Mouse (Mus musculus) lung, adult 2 months (tissue): Measurements from ENCODE around the gene Ephb1. TPM values are rescaled to one million over a fixed set of nuclear protein-coding genes. Genes with fewer than 3 reads are reported as not detected.

Experiments used
- DNase-seq: peaks from one replicate; pipeline ENCODE4 v3.0.0; 2022
- H3K4me1 ChIP-seq: fragments of 200-500 bp; 2 replicates; pipeline ENCODE4 v1.6.1; 2011; ENCODE audit warnings: low read length; ENCODE audit not compliant: control insufficient read depth, insufficient read depth
- H3K4me3 ChIP-seq: fragments of 200-500 bp; replicated peaks from 2 replicates; pipeline ENCODE3; 2011; ENCODE audit warnings: low read depth, mild to moderate bottlenecking, control low read depth, low read length; ENCODE audit errors: extremely low read depth
- CTCF ChIP-seq: fragments of 200-500 bp; IDR thresholded peaks from 2 replicates; pipeline ENCODE4 v1.5.1; 2011; ENCODE audit warnings: mild to moderate bottlenecking, low read length, control low read depth; ENCODE audit not compliant: insufficient read depth
- POLR2A ChIP-seq: fragments of 200-500 bp; IDR thresholded peaks from 2 replicates; pipeline ENCODE4 v1.6.1; 2011; ENCODE audit warnings: low read depth, mild to moderate bottlenecking, control low read depth, low read length, borderline replicate concordance; ENCODE audit errors: extremely low read depth
- WGBS: fragments of 180-500 bp; shearing (Covaris S2); methylation state at CpG from one replicate; pipeline ENCODE4 v1.1.7; 2018; 5-methylcytosine and 5-hydroxymethylcytosine counted together
- polyA plus RNA-seq: library from polyadenylated mRNA; depleted of rRNA; stranded (reverse); fragments of >200 nt; gene quantifications from 2 replicates; pipeline ENCODE4 v1.2.3, GENCODE M21; 2012

Gene Ephb1
- polyA plus RNA-seq, 1 experiment, result 1.1 TPM

- no peak for DNase-seq
- H3K4me3 ChIP-seq, result no peak overlapping the region
- 92% methylated on average over 9 of the region's 9 CpGs for WGBS
- no peaks in the 10 kb centered on the region for H3K4me1 ChIP-seq
- TF ChIP-seq CTCF, result no peak
- TF ChIP-seq POLR2A, result no peak
Measured at GRCm38 (mm10) chr9:102343061-102343460, 11.4 kb downstream of the Ephb1 start.

GRCm38 (mm10) chr9:102342026-102342425, 12.5 kb downstream of the Ephb1 start:
- Histone ChIP-seq H3K4me1 (no peaks in the 10 kb centered on the region), H3K4me3 (no peak overlapping the region)
- DNase-seq, result no peak
- TF ChIP-seq CTCF (no peak), POLR2A (no peak)
- 57% methylated on average over 3 of the region's 3 CpGs for WGBS

GRCm38 (mm10) chr9:102340768-102341167, 13.7 kb downstream of the Ephb1 start:
- Histone ChIP-seq H3K4me1 (no peaks in the 10 kb centered on the region), H3K4me3 (no peak overlapping the region)
- no peak for DNase-seq
- TF ChIP-seq CTCF (no peak), POLR2A (no peak)
- 83% methylated on average over 19 of the region's 19 CpGs for WGBS

- H3K4me1 ChIP-seq, result no peaks in the 10 kb centered on the region
- WGBS, result 58% methylated on average over 11 of the region's 11 CpGs
- TF ChIP-seq POLR2A (no peak), CTCF (no peak)
- DNase-seq, result no peak
- H3K4me3 ChIP-seq, result no peak overlapping the region
Measured at GRCm38 (mm10) chr9:102335571-102336282, 18.8 kb downstream of the Ephb1 start.

DNA sequence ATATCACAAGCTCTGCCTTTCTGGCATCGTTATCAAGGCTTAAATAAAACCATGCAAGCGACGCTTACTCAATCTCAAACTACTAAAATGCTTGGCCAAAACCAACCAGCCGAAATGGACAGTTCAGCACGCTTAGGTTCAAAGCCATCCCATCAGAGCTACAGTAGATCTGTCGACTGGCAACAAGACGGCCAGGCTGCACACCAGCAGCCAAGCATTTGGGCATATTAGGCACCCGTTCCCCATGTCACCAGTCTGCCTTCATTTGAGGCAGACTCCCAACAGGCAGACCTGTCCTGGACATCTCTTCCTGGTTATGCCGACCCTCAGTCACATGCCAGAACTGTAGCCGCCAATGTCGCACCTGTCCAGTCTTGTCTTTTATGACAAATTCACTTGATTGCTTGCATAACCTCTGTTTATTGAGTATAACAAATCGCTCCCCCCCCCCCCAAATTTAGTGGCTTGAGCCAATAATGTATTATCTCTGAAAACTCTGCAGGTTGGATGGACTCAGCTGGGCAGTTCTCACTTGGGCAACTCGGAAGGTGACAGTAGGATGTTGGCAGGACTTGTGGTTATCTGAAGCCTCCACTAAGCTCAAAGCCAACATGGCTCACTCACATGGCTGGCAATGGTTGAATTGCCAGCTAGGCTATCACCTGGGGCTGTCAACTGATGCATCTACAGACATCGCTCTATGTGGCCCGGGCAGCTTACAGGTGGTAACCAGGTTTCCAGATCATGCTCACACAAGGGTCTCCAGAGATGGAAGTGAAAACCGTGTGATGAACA, 24.0 kb downstream of the Ephb1 start:
- no peak for DNase-seq
- Histone ChIP-seq H3K4me1 (no peaks in the 10 kb centered on the region), H3K4me3 (no peak overlapping the region)
- WGBS, result 92% methylated on average over 16 of the region's 16 CpGs
- TF ChIP-seq POLR2A (no peak), CTCF (no peak)

DNA sequence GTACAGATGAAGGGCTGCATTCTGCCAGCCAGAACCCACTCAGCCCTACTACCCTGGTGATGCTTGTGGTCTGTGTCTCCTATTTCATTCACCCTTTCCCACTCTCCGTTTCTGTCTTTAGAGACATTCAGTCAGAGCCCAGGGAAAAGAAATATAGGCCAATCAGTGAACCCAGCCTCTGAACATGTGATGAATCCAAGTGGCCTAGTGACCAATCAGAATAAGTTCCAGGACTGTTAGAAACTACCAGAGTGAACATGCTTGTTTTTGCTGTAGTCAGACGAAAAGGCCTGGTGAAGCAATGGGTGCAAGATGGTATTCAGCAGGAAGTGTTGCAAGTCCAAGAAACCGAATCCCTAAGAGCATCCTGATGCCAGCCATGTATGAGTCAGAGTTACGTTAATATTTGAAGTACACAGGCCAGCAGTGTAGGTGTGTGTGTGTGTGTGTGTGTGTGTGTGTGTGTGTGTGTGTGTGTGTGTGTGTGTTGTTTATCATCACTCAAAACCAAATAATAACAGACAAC, 26.8 kb downstream of the Ephb1 start:
- no peak for DNase-seq
- Histone ChIP-seq H3K4me3 (no peak overlapping the region), H3K4me1 (no peaks in the 10 kb centered on the region)
- TF ChIP-seq CTCF (no peak), POLR2A (no peak)
- WGBS, result 73% methylated on average over 4 of the region's 4 CpGs

GRCm38 (mm10) chr9:102315436-102315835, 39.1 kb downstream of the Ephb1 start:
- Histone ChIP-seq H3K4me3 (no peak overlapping the region), H3K4me1 (no peaks in the 10 kb centered on the region)
- no peak for DNase-seq
- WGBS, result 84% methylated on average over 6 of the region's 6 CpGs
- no peak for TF ChIP-seq POLR2A
- no peak for TF ChIP-seq CTCF

DNA sequence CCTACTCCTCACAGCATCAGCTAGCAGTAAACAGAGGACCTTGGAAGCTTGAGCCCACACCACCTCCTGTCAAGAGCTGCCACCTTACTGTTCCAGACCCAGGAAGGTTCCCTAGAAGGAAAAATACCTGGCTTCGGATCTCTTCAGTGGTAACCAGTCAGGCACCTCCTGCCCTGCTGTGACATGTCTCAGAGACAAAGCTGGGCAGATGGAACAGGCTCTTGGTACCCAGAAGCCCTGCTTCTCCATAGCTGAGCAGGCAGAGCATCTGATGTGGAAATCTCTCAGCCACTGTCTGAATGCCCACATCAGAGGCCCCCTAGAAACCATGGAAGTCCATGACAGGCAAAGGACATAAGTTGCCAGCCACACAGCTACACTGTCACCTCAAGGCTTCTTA, 39.7 kb downstream of the Ephb1 start:
- no peak for TF ChIP-seq CTCF
- no peak for TF ChIP-seq POLR2A
- 88% methylated on average over 1 of the region's 1 CpGs for WGBS
- peaks cover 4% of the 10 kb centered on the region; the same call in 1 of the 2 replicates for H3K4me1 ChIP-seq

GRCm38 (mm10) chr9:102310431-102310830, 44.1 kb downstream of the Ephb1 start:
- WGBS, result 47% methylated on average over 3 of the region's 3 CpGs
- TF ChIP-seq CTCF, result no peak
- no peak for TF ChIP-seq POLR2A
- no peak for DNase-seq
- H3K4me1 ChIP-seq, result peaks cover 14% of the 10 kb centered on the region
- no peak overlapping the region for H3K4me3 ChIP-seq

More for the DNA sequence above, 39.7 kb downstream of the Ephb1 start:
- DNase-seq, result no peak
- H3K4me3 ChIP-seq, result no peak overlapping the region

DNA sequence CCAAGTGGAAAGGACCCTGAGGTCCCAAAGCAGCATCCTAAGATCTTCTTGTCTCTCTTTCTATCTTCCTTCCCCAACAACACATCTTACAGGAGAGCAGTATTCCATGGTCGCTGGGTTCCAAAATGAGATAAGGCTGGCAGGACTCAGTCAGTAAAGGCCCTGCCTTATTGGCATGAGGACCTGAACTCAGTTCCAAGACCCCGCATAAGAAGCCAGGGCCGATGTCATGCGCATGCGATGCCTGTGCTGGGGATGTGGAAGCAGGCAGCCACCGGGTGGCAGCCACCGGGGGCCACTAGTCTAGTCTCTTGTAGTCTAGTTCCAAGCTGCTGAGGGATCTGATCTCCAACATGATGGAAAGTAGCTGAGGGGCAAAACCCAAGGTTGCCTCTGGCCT, 45.2 kb downstream of the Ephb1 start:
- H3K4me3 ChIP-seq, result no peak overlapping the region
- DNase-seq, result no peak
- TF ChIP-seq CTCF (no peak), POLR2A (no peak)
- H3K4me1 ChIP-seq, result peaks cover 17% of the 10 kb centered on the region
- WGBS, result 84% methylated on average over 7 of the region's 7 CpGs
